Mouse (Mus musculus) thymus, postnatal 36 days (tissue): Measurements from ENCODE around the gene Ift81.

Source experiments
- DNase-seq, 2 experiments: peaks; one replicate each; pipeline ENCODE4 v3.0.0; 2022; ENCODE audit warnings: mixed read lengths in 2 of 2

The Ift81 gene

GRCm38 (mm10) chr5:122541871-122542270, 72.4 kb downstream of the Ift81 start:
- DNase-seq, result no peak

- no peak for DNase-seq
Measured at GRCm38 (mm10) chr5:122538077-122538476, 76.2 kb downstream of the Ift81 start.

GRCm38 (mm10) chr5:122537654-122538053, 76.7 kb downstream of the Ift81 start:
- DNase-seq, result no peak

- DNase-seq, result no peak
Measured at GRCm38 (mm10) chr5:122533884-122534283, 80.4 kb downstream of the Ift81 start.

GRCm38 (mm10) chr5:122529913-122530604, 84.3 kb downstream of the Ift81 start:
- no peak for DNase-seq

GRCm38 (mm10) chr5:122529316-122529715, 85.0 kb downstream of the Ift81 start:
- no peak for DNase-seq

- no peak for DNase-seq
Measured at GRCm38 (mm10) chr5:122528591-122528990, 85.7 kb downstream of the Ift81 start.

- no peak for DNase-seq
Measured at GRCm38 (mm10) chr5:122527761-122528160, 86.6 kb downstream of the Ift81 start.

GRCm38 (mm10) chr5:122526878-122527730, 87.2 kb downstream of the Ift81 start:
- DNase-seq, result no peak

GRCm38 (mm10) chr5:122526405-122526804, 87.9 kb downstream of the Ift81 start:
- no peak for DNase-seq

- no peak for DNase-seq
Measured at GRCm38 (mm10) chr5:122525238-122525931, 88.9 kb downstream of the Ift81 start.

GRCm38 (mm10) chr5:122524854-122525237, 89.5 kb downstream of the Ift81 start:
- DNase-seq, result no peak

GRCm38 (mm10) chr5:122524244-122524643, 90.1 kb downstream of the Ift81 start:
- DNase-seq, result no peak

- DNase-seq, result no peak
Measured at GRCm38 (mm10) chr5:122521130-122521473, 93.2 kb downstream of the Ift81 start.

- DNase-seq, result no peak
Measured at GRCm38 (mm10) chr5:122520254-122521129, 93.8 kb downstream of the Ift81 start.

GRCm38 (mm10) chr5:122519043-122519660, 95.2 kb downstream of the Ift81 start:
- no peak for DNase-seq

- no peak for DNase-seq
Measured at GRCm38 (mm10) chr5:122518247-122518646, 96.1 kb downstream of the Ift81 start.

GRCm38 (mm10) chr5:122516901-122517300, 97.4 kb downstream of the Ift81 start:
- DNase-seq, result no peak

GRCm38 (mm10) chr5:122516029-122516730, 98.1 kb downstream of the Ift81 start:
- DNase-seq, result no peak

- no peak for DNase-seq
Measured at GRCm38 (mm10) chr5:122514127-122514521, 100.2 kb downstream of the Ift81 start.

- DNase-seq, result no peak
Measured at GRCm38 (mm10) chr5:122513421-122514126, 100.7 kb downstream of the Ift81 start.
